Mouse (Mus musculus) adrenal gland, postnatal 10 days (tissue): ENCODE data around the gene Pnpla1. TPM values are rescaled to one million over a fixed set of nuclear protein-coding genes. Genes with fewer than 3 reads are reported as not detected.

Source experiments
- DNase-seq: peaks from one replicate; pipeline ENCODE4 v3.0.0; 2021; ENCODE audit warnings: mixed read lengths
- total RNA-seq, 2 experiments: library from RNA; stranded (reverse); gene quantifications; 2 replicates each; pipeline ENCODE4 v1.2.3; 2021

Gene Pnpla1
- total RNA-seq, 2 experiments from 2014 or later: not detected

GRCm38 (mm10) chr17:28843665-28844064 is 14.5 kb upstream of the Pnpla1 start:
- no peak for DNase-seq

GRCm38 (mm10) chr17:28846974-28847617 is 11.1 kb upstream of the Pnpla1 start:
- DNase-seq: no peak

DNA sequence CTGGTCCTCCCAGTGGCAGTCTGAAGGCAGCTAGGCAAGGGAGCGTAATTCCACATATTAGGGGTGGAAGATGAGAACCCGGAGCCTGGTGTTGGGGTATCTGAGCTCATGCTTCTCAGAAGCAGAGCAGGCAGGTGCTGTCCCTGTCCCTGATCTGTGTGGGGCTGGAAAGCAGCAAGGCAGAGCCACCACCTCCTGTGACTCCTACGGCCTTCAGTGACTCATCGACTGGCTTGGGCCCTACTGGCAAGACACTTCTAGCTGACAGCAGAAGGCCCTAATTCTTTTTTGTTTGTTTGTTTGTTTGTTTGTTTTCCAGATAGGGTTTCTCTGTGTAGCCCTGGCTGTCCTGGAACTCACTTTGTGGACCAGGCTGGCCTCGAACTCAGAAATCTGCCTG is 7.7 kb upstream of the Pnpla1 start:
- peak; percentile 70 for DNase-seq

- no peak for DNase-seq
Measured at GRCm38 (mm10) chr17:28854377-28854776, 3.8 kb upstream of the Pnpla1 start.

GRCm38 (mm10) chr17:28855166-28855885 is 2.9 kb upstream of the Pnpla1 start:
- peak; percentile 85 for DNase-seq

GRCm38 (mm10) chr17:28856030-28856429 is 2.2 kb upstream of the Pnpla1 start:
- DNase-seq: peak; percentile 67

DNA sequence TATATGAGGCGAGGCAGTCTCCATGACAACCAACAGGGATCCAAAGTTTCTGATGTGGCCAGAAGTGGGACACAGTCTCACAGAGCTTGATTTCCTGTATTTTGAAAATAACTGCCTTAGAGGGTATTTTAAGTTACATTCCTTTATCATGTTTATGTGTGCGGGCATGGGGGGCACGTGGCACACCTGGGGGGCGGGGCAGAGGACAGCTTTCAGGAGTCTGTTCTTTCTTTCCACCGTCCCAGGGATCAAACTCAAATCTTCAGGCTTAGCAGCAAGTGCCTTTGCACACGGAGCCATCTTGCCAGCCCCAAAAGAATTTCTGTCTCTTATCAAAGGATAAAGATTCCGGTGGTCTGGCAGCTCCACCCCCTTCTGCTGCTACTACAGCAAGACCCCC is 5.7 kb downstream of the Pnpla1 start:
- no peak for DNase-seq

DNA sequence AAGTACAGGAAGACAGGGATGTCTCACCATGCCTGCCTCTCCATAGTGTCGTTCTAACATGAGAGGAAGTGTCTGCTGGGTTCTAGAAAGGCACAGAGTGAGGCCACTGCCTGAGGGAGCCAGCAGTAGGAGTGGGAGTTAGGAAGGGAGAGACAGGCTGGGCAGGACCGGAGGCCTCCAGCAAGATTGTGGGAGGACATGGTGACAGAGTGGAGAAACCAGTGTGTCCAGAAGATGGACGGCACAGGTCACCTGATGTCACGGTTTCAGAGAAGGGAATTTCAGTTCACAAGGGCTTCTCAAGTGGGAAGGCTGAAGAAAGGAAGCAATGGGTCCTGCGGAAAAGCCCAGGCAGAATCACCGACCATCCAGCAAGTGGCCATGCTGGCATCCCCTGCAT is 6.3 kb downstream of the Pnpla1 start:
- no peak for DNase-seq

DNA sequence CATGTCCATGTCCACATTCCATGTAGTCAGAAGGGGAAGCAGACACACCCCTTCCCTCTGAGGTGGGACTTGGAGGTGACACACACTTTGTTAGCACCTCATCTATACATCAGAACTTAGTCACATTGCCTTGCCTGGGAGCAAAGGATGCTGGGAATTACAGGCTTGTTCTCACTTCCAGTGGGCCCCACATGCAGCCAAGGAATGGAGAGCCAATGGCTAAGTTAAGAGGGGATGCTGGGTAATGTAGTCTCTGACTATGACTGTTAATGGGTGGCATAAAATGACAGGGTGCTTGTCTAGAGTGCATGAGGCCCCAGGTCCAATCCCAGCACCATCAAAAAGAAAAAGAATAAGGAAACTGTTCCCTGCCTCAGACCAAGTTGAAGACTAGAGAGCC is 8.7 kb downstream of the Pnpla1 start:
- no peak for DNase-seq

- no peak for DNase-seq
Measured at GRCm38 (mm10) chr17:28867381-28867780, 9.2 kb downstream of the Pnpla1 start.

GRCm38 (mm10) chr17:28869412-28870110 is 11.3 kb downstream of the Pnpla1 start:
- no peak for DNase-seq

- no peak for DNase-seq
Measured at GRCm38 (mm10) chr17:28870435-28870834, 12.2 kb downstream of the Pnpla1 start.

DNA sequence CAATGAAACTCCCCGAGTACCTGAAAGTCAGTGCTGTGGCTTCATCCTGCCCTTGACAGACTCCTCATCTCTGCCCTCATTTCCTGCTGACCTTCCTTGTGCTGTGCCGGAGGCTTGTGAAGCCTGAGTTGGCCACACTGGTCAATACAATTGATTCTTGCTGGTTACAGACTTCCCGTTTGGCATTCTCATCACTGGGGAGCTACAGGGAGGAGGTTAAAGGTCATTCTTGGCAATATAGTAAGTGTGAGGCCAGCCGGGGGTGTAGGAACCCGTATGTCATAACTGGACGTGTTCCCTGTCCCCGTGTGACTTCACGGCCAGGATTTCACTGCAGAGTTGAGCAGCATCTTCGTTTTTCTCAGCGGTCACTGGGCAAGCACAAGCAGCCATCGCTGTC is 13.6 kb downstream of the Pnpla1 start:
- DNase-seq: no peak

DNA sequence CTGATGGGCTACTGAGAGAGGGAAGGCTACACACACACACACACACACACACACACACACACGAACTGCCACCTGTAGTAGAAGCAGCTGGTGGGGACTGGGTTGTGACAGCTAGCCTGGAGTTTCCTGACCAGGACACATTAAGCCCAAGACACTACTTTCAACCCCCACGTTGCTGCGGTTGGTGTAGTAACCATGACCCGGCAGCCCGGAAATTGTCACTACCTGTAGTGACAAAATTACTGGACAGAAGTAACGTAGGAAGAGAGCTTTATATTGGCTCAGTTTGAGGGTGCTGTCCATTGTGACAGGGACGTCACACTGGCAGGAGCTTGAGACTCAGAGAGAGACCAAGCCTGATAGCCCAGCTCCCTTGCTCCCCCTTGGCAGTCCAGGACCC is 14.1 kb downstream of the Pnpla1 start:
- DNase-seq: no peak

GRCm38 (mm10) chr17:28874216-28874615 is 16.0 kb downstream of the Pnpla1 start:
- DNase-seq: no peak

DNA sequence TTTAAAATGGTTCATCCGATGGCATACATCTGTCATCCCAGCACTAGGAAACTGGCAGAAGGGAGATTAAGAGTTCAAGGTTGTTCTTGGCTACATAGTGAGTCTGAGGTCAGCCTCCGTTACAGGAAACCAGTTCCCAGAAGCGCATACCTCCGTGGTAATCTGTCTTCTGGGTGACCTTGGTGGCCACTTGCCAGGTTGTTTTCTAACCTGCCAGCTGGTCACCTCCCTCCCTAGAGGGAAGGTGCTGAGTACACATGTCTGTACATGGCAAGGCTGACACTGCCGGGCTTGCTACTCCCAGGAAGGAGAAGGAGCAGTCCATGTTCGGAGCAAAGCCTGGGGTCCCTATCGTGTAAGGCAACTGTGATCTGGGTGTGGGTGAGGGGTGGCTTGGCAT is 16.6 kb downstream of the Pnpla1 start:
- peak; percentile 89 for DNase-seq

GRCm38 (mm10) chr17:28875316-28875715 is 17.1 kb downstream of the Pnpla1 start:
- DNase-seq: peak; percentile 80

DNA sequence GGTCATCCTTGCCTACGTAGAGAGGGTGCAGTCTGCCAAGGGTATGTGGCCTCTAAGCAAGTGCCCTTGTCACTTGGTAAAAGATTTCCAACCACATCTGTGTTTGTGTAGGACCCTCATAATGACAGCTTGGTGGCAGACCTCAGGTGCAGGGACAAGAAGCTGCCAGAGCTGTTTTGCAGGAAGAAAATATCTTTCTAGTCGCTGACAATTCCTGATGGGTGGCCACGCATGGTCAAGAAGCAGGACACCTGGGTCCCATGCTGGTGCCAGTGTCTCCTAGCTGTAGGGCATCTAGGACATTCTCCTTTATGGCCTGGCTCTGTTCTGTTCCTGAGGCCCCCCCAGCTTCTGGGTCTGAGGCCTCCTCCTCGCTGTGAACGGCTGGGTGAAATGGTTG is 18.1 kb downstream of the Pnpla1 start:
- no peak for DNase-seq

DNA sequence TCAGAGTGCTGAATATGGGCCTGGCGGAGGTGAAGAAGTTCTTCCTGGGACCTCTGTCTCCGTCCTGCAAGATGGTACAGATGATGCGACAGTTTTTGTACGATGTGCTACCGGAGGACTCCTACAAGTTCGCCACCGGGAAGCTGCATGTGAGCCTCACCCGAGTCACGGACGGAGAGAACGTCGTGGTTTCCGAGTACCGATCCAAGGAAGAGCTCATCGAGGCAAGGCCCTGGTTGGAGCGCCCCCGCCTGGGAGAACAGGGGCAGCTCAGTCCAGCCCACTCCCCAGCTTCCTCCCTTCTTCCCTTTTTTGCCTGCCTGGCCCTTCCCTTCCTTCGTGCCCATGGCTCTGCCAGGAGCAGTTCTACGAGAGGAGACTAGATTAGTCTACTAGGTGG is 18.6 kb downstream of the Pnpla1 start:
- DNase-seq: peak; percentile 38

DNA sequence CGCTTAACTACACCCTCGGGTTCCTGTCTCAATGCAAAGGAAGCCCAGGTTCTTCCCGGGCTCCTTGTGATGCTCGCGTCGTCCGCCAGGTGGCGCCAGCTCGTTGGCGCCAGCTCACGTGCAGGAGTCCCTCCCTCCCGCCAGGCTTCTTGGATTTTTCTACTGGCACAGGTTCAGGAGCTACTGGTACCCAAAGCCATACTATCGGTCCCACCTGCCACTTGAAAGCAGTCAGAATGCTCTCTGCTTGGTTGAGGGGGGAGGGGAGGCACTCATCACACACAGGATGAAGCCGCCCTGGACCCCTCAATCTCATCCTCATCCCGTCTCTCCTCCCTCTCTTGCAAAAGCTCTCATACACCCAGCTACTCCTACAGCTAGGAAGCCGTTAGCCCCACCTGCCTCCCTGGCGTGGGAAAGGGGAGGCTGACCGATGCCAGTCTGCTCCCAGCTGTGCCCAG is 21.8 kb downstream of the Pnpla1 start:
- DNase-seq: peak; percentile 86

GRCm38 (mm10) chr17:28882316-28882715 is 24.1 kb downstream of the Pnpla1 start:
- DNase-seq: peak; percentile 80

DNA sequence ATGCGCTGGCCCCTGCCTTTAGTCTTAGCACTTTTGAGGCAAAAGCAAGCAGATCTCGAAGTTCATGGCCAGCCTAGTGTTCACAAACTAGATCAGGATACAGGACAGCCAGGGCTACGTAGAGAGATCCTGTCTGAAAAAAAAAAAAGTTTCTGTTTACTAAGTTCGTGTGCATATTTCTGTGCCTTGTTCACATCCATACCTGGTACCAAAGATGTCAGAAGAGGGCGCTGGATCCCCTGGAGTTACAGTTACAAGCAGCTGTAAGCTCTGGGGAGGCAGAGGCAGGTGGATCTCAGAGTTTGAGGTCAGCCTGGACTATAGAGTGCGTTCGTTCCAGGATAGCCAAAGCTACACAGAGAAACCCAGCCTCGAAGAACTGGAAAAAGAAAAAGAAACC is 24.6 kb downstream of the Pnpla1 start:
- no peak for DNase-seq

GRCm38 (mm10) chr17:28883941-28884516 is 25.8 kb downstream of the Pnpla1 start:
- no peak for DNase-seq
